Mouse (Mus musculus): ENCODE data around the gene Fbxw5. TPM values are rescaled to one million over a fixed set of nuclear protein-coding genes. Genes with fewer than 3 reads are reported as not detected.

Fbxw5 gene
- polyA plus RNA-seq, 1 experiment from 2014 or later: 87.6 TPM

DNA sequence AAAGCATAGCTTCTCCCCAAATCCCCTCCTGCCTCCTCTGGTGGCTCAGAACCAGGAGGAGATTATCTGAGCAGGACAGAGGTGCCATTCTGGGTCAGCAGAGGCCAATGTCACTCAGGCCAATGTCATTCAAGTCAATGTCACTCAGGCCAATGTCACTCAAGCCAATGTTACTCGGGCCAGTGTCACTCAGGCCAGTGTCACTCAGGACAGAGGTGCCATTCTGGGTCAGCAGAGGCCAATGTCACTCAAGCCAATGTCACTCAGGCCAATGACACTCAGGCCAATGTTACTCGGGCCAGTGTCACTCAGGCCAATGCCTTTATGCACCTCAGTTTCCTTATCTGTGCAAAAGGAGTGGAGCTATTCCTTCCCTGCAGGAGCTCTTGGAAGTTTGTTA lies 28.0 kb upstream of the Fbxw5 start:
- no peak overlapping the region for H3K9ac ChIP-seq (ENCODE audit: low read depth, low read length)

DNA sequence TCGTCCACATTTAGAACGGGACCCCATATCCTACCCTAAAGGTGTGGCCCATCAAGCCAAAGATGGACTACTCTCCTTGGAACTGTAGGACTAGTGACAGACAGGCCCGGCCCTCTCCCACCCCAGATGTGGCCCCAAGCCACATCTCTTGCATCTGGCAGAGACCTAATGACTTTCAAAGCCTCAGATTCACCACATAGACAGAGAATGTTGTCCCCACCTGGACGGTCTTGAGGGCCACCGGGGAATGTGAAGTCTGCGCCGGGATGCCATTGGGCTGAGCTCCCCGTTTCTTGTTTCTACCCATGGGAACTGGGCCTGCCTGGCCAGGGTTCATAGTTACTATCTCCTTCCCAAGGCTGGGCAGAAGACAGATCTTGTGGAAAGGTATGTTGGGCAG lies 23.0 kb upstream of the Fbxw5 start:
- Histone ChIP-seq H3K36me3 (ENCODE audit: control insufficient read depth, insufficient read depth, low read length) (no peaks in the 10 kb centered on the region), H3K27me3 (ENCODE audit: control insufficient read depth, insufficient read depth, low read length) (no peaks in the 10 kb centered on the region), H3K4me2 (replicated peaks; ENCODE audit: low read depth, low read length) (no peak overlapping the region), H3K9ac (ENCODE audit: low read depth, low read length) (no peak overlapping the region), H3K27ac (ENCODE audit: low read depth, low read length) (no peak overlapping the region), H3K4me1 (ENCODE audit: control insufficient read depth, insufficient read depth, low read length) (no peaks in the 10 kb centered on the region), H3K9me3 (ENCODE audit: control insufficient read depth, low read length) (no peaks in the 10 kb centered on the region), H3K4me3 (ENCODE audit: low read length) (no peak overlapping the region)
- WGBS: 88% methylated on average over 8 of the region's 8 CpGs
- no peak for ATAC-seq (ENCODE audit: low FRiP score, low TSS enrichment)

More for the DNA sequence above, 28.0 kb upstream of the Fbxw5 start:
- Histone ChIP-seq H3K4me1 (ENCODE audit: control insufficient read depth, insufficient read depth, low read length) (no peaks in the 10 kb centered on the region), H3K4me3 (ENCODE audit: low read length) (no peak overlapping the region), H3K36me3 (ENCODE audit: control insufficient read depth, insufficient read depth, low read length) (no peaks in the 10 kb centered on the region), H3K27me3 (ENCODE audit: control insufficient read depth, insufficient read depth, low read length) (no peaks in the 10 kb centered on the region), H3K27ac (ENCODE audit: low read depth, low read length) (no peak overlapping the region), H3K9me3 (ENCODE audit: control insufficient read depth, low read length) (no peaks in the 10 kb centered on the region), H3K4me2 (replicated peaks; ENCODE audit: low read depth, low read length) (no peak overlapping the region)
- ATAC-seq (ENCODE audit: low FRiP score, low TSS enrichment): no peak
- WGBS: 77% methylated on average over 2 of the region's 2 CpGs

DNA sequence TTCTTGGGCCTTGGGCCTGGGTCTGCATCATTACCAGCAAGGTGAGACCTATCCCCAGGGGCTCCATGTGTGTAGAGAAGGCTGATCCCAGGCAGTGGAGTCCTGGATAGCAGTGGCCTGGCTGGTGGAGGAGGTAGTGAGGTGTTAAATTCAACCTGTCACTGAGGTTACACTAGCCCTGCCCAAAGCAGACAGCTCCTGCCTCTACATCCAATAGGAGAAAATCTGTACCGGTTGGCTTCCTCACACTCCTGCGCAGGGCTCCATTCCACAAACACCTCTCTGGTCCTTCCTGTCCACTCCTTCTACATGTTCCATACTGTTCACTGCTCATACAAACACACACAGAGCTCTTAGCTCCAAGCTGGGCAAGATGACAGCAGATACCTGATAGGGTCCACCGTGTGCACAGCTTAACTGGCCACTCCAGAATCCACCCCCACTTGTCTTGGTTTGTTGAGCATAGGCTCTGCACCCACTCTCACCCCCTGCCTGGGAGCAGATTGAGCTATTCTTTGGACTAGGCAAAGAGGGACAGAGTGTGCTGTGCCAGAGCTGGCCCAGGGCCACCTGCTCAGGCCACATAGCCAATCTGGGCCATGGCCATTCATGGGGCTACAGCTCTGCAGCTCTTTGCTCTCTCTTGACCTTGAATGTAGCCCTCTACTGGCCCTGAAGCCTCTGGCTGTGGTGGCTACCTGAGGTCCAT lies 22.4 kb upstream of the Fbxw5 start:
- H3K4me3 ChIP-seq (ENCODE audit: low read length): no peak overlapping the region
- H3K27ac ChIP-seq (ENCODE audit: low read depth, low read length): no peak overlapping the region
- no peak overlapping the region for H3K9ac ChIP-seq (ENCODE audit: low read depth, low read length)
- no peaks in the 10 kb centered on the region for H3K36me3 ChIP-seq (ENCODE audit: control insufficient read depth, insufficient read depth, low read length)
- H3K9me3 ChIP-seq (ENCODE audit: control insufficient read depth, low read length): no peaks in the 10 kb centered on the region
- ATAC-seq (ENCODE audit: low FRiP score, low TSS enrichment): no peak
- WGBS: 89% methylated on average over 3 of the region's 3 CpGs
- no peaks in the 10 kb centered on the region for H3K27me3 ChIP-seq (ENCODE audit: control insufficient read depth, insufficient read depth, low read length)
- H3K4me1 ChIP-seq (ENCODE audit: control insufficient read depth, insufficient read depth, low read length): no peaks in the 10 kb centered on the region
- no peak overlapping the region for H3K4me2 ChIP-seq (replicated peaks; ENCODE audit: low read depth, low read length)

GRCm38 (mm10) chr2:25479551-25480311 lies 20.8 kb upstream of the Fbxw5 start:
- H3K4me3 ChIP-seq (ENCODE audit: low read length): no peak overlapping the region
- no peaks in the 10 kb centered on the region for H3K9me3 ChIP-seq (ENCODE audit: control insufficient read depth, low read length)
- 58% methylated on average over 10 of the region's 10 CpGs for WGBS
- H3K27ac ChIP-seq (ENCODE audit: low read depth, low read length): no peak overlapping the region
- ATAC-seq (ENCODE audit: low FRiP score, low TSS enrichment): no peak
- no peaks in the 10 kb centered on the region for H3K27me3 ChIP-seq (ENCODE audit: control insufficient read depth, insufficient read depth, low read length)
- H3K9ac ChIP-seq (ENCODE audit: low read depth, low read length): no peak overlapping the region
- H3K4me2 ChIP-seq (replicated peaks; ENCODE audit: low read depth, low read length): no peak overlapping the region
- no peaks in the 10 kb centered on the region for H3K4me1 ChIP-seq (ENCODE audit: control insufficient read depth, insufficient read depth, low read length)
- H3K36me3 ChIP-seq (ENCODE audit: control insufficient read depth, insufficient read depth, low read length): no peaks in the 10 kb centered on the region

DNA sequence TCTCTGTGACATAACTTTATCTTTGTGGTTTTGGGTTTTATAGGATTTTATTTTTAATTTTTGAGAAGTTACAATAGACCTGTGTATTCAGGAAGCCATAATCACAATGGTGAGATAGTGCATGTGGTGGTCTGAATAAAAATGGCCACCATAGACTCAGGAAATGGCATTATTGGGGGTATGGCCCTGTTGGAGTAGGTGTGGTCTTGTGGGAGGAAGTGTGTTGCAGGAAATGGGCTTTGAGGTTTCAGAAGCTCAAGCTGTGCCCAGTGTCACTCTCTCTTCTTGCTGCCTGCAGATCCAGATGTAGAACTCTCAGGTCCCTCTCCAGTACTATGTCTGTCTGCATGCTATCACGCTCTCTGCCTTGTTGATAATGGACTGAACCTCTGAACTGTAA lies 20.0 kb upstream of the Fbxw5 start:
- H3K36me3 ChIP-seq (ENCODE audit: control insufficient read depth, insufficient read depth, low read length): no peaks in the 10 kb centered on the region
- H3K4me1 ChIP-seq (ENCODE audit: control insufficient read depth, insufficient read depth, low read length): no peaks in the 10 kb centered on the region
- H3K9ac ChIP-seq (ENCODE audit: low read depth, low read length): no peak overlapping the region
- H3K27me3 ChIP-seq (ENCODE audit: control insufficient read depth, insufficient read depth, low read length): no peaks in the 10 kb centered on the region
- no peak overlapping the region for H3K4me2 ChIP-seq (replicated peaks; ENCODE audit: low read depth, low read length)
- 90% methylated on average over 1 of the region's 1 CpGs for WGBS
- H3K9me3 ChIP-seq (ENCODE audit: control insufficient read depth, low read length): no peaks in the 10 kb centered on the region
- no peak for ATAC-seq (ENCODE audit: low FRiP score, low TSS enrichment)
- no peak overlapping the region for H3K4me3 ChIP-seq (ENCODE audit: low read length)
- H3K27ac ChIP-seq (ENCODE audit: low read depth, low read length): no peak overlapping the region

DNA sequence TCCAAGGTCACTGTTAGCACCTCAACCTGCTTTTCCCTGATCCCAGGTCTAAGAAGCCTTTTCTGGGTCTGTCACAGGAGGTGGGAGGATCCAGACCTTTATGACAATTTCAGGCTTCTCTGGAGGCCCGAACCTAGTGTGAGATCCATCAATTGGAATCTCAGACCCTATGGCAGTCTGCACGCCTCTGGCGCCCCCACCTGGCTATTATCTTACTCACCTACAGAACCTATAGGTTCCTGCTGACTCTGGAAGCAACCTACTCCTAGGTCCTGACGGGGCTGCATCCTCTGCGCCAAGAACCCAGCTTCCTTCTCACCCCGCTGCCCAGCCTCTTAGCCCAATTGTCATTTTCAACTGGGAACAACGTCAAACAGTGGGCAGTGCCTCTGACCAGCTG lies 17.6 kb upstream of the Fbxw5 start:
- no peak overlapping the region for H3K9ac ChIP-seq (ENCODE audit: low read depth, low read length)
- H3K27ac ChIP-seq (ENCODE audit: low read depth, low read length): no peak overlapping the region
- no peaks in the 10 kb centered on the region for H3K9me3 ChIP-seq (ENCODE audit: control insufficient read depth, low read length)
- H3K4me3 ChIP-seq (ENCODE audit: low read length): no peak overlapping the region
- ATAC-seq (ENCODE audit: low FRiP score, low TSS enrichment): no peak
- 27% methylated on average over 7 of the region's 7 CpGs for WGBS
- H3K27me3 ChIP-seq (ENCODE audit: control insufficient read depth, insufficient read depth, low read length): no peaks in the 10 kb centered on the region
- H3K36me3 ChIP-seq (ENCODE audit: control insufficient read depth, insufficient read depth, low read length): no peaks in the 10 kb centered on the region
- no peaks in the 10 kb centered on the region for H3K4me1 ChIP-seq (ENCODE audit: control insufficient read depth, insufficient read depth, low read length)
- no peak overlapping the region for H3K4me2 ChIP-seq (replicated peaks; ENCODE audit: low read depth, low read length)

- 66% methylated on average over 11 of the region's 11 CpGs for WGBS
- ATAC-seq (ENCODE audit: low FRiP score, low TSS enrichment): no peak
- no peak overlapping the region for H3K27ac ChIP-seq (ENCODE audit: low read depth, low read length)
- no peak overlapping the region for H3K9ac ChIP-seq (ENCODE audit: low read depth, low read length)
- no peaks in the 10 kb centered on the region for H3K9me3 ChIP-seq (ENCODE audit: control insufficient read depth, low read length)
- no peaks in the 10 kb centered on the region for H3K27me3 ChIP-seq (ENCODE audit: control insufficient read depth, insufficient read depth, low read length)
- H3K4me3 ChIP-seq (ENCODE audit: low read length): no peak overlapping the region
- H3K36me3 ChIP-seq (ENCODE audit: control insufficient read depth, insufficient read depth, low read length): no peaks in the 10 kb centered on the region
- H3K4me1 ChIP-seq (ENCODE audit: control insufficient read depth, insufficient read depth, low read length): no peaks in the 10 kb centered on the region
- H3K4me2 ChIP-seq (replicated peaks; ENCODE audit: low read depth, low read length): no peak overlapping the region
Observed at GRCm38 (mm10) chr2:25484901-25485647, 15.5 kb upstream of the Fbxw5 start.

GRCm38 (mm10) chr2:25487965-25488670 lies 12.4 kb upstream of the Fbxw5 start:
- H3K4me2 ChIP-seq (replicated peaks; ENCODE audit: low read depth, low read length): no peak overlapping the region

More at GRCm38 (mm10) chr2:25487965-25488670, 12.4 kb upstream of the Fbxw5 start:
- Histone ChIP-seq H3K27me3 (ENCODE audit: control insufficient read depth, insufficient read depth, low read length) (no peaks in the 10 kb centered on the region), H3K9ac (ENCODE audit: low read depth, low read length) (no peak overlapping the region), H3K4me1 (ENCODE audit: control insufficient read depth, insufficient read depth, low read length) (no peaks in the 10 kb centered on the region), H3K4me3 (ENCODE audit: low read length) (no peak overlapping the region), H3K36me3 (ENCODE audit: control insufficient read depth, insufficient read depth, low read length) (no peaks in the 10 kb centered on the region), H3K9me3 (ENCODE audit: control insufficient read depth, low read length) (no peaks in the 10 kb centered on the region), H3K27ac (ENCODE audit: low read depth, low read length) (no peak overlapping the region)
- ATAC-seq (ENCODE audit: low FRiP score, low TSS enrichment): no peak
- WGBS: 77% methylated on average over 6 of the region's 6 CpGs
